Mouse (Mus musculus) midbrain, embryonic 15.5 days (tissue): ENCODE results near the gene Cfl2. TPM values are rescaled to one million over a fixed set of nuclear protein-coding genes. Genes with fewer than 3 reads are reported as not detected.
"Not testable (repeated sequence)": the region's sequence is repeated elsewhere in the genome, so short reads cannot be mapped to it uniquely, and the experiment has no call there.

Experiments
- ATAC-seq: fragments of 200-750 bp; cut with Nextera tagmentation; replicated peaks from 2 replicates; pipeline ENCODE4 v1.8.0; 2017; ENCODE audit warnings: moderate TSS enrichment
- H3K27ac ChIP-seq: fragments of 300-500 bp; sonication (generic); 2 replicates; pipeline ENCODE4 v1.5.1; 2015; ENCODE audit warnings: mild to moderate bottlenecking, inconsistent platforms
- H3K27me3 ChIP-seq: fragments of 300-500 bp; sonication (generic); replicated peaks from 2 replicates; pipeline ENCODE4 v1.6.1; 2015; ENCODE audit warnings: inconsistent platforms
- H3K36me3 ChIP-seq: fragments of 300-500 bp; sonication (generic); replicated peaks from 2 replicates; pipeline ENCODE4 v1.6.1; 2015; ENCODE audit warnings: inconsistent platforms
- H3K4me1 ChIP-seq: fragments of 300-500 bp; sonication (generic); 2 replicates; pipeline ENCODE4 v1.6.1; 2015; ENCODE audit warnings: inconsistent platforms
- H3K4me2 ChIP-seq: fragments of 300-500 bp; sonication (generic); 2 replicates; pipeline ENCODE4 v1.6.1; 2015; ENCODE audit warnings: inconsistent platforms, mild to moderate bottlenecking, moderate library complexity
- H3K4me3 ChIP-seq: fragments of 300-500 bp; sonication (generic); 2 replicates; pipeline ENCODE4 v1.5.1; 2015; ENCODE audit warnings: mild to moderate bottlenecking, inconsistent platforms
- H3K9ac ChIP-seq: fragments of 300-500 bp; sonication (generic); 2 replicates; pipeline ENCODE4 v1.6.1; 2015; ENCODE audit warnings: mild to moderate bottlenecking, inconsistent platforms
- H3K9me3 ChIP-seq: fragments of 300-500 bp; sonication (generic); 2 replicates; pipeline ENCODE4 v1.6.1; 2016; ENCODE audit warnings: inconsistent platforms
- WGBS: fragments of 180-500 bp; shearing (Covaris S2); methylation state at CpG from one replicate; pipeline ENCODE4 v1.1.7; 2015; ENCODE audit warnings: mixed read lengths; 5-methylcytosine and 5-hydroxymethylcytosine counted together
- polyA plus RNA-seq: library from polyadenylated mRNA; unstranded; fragments of >200 nt; fragmentation: Nextera tagmentation; extraction: Ambion mirVana; gene quantifications from 2 replicates; pipeline ENCODE4 v1.2.1, GENCODE M21; 2015

Gene Cfl2
- polyA plus RNA-seq, 1 experiment from 2014 or later = 276 TPM

DNA sequence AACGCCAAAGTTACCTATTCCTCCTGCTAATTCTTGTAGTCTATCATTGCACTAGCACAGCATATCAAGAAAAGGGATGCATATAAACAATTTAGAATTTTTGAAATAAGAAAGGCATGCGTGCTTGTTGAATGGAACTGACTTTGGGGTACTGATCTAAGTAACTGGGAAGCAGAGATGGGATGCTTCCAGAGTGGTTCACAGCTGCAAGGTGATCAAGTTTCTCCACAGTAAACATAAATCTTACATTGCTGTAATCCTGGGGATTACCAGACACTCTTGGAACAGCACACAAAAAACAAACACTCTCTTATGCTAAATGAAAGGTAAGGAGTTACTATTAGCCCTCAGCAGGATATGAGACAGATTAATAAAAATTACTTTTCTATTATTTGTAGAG is 12.1 kb downstream of the Cfl2 start:
- H3K4me2 ChIP-seq = no peak overlapping the region
- H3K27ac ChIP-seq = no peak overlapping the region
- no peaks in the 10 kb centered on the region for H3K36me3 ChIP-seq
- no peaks in the 10 kb centered on the region for H3K9me3 ChIP-seq
- H3K9ac ChIP-seq = no peak overlapping the region
- WGBS = 92% methylated on average over 2 of the region's 2 CpGs
- H3K4me1 ChIP-seq = no peaks in the 10 kb centered on the region
- H3K27me3 ChIP-seq = no peaks in the 10 kb centered on the region
- H3K4me3 ChIP-seq = no peak overlapping the region
- no peak for ATAC-seq

DNA sequence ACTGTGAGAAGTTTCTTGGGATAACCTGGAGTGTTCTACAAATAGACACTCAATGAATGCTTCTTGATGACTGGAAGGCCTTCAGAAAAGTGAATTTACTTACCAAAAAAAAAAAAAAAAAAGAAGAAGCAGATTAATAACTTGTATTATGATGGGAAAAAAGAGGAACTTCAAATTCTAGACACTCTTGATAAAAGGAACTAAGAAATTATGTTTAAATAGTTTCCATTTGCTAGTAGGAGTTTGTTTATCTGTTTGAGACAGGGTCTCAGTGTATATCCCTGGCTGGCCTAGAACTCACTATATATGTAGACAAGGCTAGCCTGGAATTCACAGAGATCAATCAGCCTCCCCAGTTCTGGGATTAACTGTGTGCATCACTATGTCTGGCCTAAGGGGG is 18.3 kb downstream of the Cfl2 start:
- no peak for ATAC-seq
- Histone ChIP-seq H3K36me3 (no peaks in the 10 kb centered on the region), H3K9ac (no peak overlapping the region), H3K4me2 (no peak overlapping the region), H3K4me3 (no peak overlapping the region), H3K27me3 (no peaks in the 10 kb centered on the region), H3K4me1 (no peaks in the 10 kb centered on the region), H3K27ac (no peak overlapping the region), H3K9me3 (no peaks in the 10 kb centered on the region)

DNA sequence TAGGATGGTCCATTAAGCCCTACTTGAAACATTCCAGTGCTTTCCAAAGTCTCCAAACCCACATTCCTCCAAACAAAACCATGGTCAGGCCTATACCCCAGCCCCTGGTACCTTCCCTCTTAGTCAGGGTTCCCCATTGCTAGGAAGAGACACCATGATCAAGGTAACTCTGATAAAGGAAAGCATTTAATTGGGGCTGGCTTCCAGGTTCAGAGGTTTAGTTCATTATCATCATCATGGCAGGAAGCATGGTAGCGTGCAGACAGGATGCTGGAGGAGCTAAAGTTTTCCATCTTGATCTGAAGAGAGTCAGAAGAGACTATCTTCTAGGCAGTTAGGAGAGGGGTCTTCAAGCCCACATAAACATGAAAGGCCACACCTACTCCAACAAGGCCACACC is 21.1 kb downstream of the Cfl2 start:
- no peaks in the 10 kb centered on the region for H3K9me3 ChIP-seq
- H3K4me3 ChIP-seq = no peak overlapping the region
- 93% methylated on average over 1 of the region's 1 CpGs for WGBS
- H3K4me1 ChIP-seq = no peaks in the 10 kb centered on the region
- H3K36me3 ChIP-seq = no peaks in the 10 kb centered on the region
- H3K27ac ChIP-seq = no peak overlapping the region
- H3K4me2 ChIP-seq = no peak overlapping the region
- no peaks in the 10 kb centered on the region for H3K27me3 ChIP-seq
- no peak for ATAC-seq
- no peak overlapping the region for H3K9ac ChIP-seq

DNA sequence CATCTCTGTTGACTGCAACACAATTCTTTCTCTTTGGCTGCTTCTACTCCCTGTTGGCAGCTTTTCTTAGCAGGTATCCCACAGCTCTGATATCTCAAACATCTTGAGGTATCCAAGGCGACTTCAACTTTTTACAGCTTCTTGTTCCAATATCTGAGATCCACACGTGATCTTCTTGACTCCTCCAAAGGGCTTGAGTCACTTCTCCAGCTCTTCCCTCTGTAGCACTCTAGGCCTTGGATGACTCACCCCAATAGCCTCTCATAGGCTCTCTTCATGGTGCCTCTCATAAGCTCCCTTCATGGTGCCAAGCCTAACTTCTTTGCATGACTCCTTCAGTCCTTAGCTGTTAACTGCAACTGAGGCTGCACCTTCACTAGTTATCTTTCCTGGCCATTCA is 22.9 kb downstream of the Cfl2 start:
- H3K4me1 ChIP-seq = peaks cover 5% of the 10 kb centered on the region; the same call in 1 of the 2 replicates
- ATAC-seq = no peak
- H3K9ac ChIP-seq = no peak overlapping the region
- H3K4me3 ChIP-seq = no peak overlapping the region
- no peaks in the 10 kb centered on the region for H3K27me3 ChIP-seq
- 80% methylated on average over 2 of the region's 2 CpGs for WGBS
- H3K36me3 ChIP-seq = no peaks in the 10 kb centered on the region
- H3K9me3 ChIP-seq = no peaks in the 10 kb centered on the region
- H3K4me2 ChIP-seq = no peak overlapping the region
- no peak overlapping the region for H3K27ac ChIP-seq

DNA sequence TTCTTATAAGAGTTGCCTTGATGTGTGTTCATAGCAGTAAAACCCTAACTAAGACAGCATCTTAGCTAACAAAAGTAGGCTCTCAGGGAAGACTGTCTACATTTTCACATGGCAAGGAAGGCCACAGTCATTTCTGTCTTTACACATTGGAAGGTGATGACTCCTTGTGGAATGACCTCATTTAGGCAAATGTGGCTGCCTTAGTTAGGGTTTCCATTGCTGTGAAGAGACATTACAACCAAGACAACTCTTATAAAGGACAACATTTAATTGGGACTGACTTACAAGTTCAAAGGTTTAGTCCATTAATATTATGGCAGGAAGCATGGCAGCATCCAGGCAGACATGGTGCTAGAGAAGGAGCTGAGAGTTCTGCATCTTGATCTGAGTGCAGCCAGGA is 23.7 kb downstream of the Cfl2 start:
- ATAC-seq = no peak
- H3K36me3 ChIP-seq = no peaks in the 10 kb centered on the region

DNA sequence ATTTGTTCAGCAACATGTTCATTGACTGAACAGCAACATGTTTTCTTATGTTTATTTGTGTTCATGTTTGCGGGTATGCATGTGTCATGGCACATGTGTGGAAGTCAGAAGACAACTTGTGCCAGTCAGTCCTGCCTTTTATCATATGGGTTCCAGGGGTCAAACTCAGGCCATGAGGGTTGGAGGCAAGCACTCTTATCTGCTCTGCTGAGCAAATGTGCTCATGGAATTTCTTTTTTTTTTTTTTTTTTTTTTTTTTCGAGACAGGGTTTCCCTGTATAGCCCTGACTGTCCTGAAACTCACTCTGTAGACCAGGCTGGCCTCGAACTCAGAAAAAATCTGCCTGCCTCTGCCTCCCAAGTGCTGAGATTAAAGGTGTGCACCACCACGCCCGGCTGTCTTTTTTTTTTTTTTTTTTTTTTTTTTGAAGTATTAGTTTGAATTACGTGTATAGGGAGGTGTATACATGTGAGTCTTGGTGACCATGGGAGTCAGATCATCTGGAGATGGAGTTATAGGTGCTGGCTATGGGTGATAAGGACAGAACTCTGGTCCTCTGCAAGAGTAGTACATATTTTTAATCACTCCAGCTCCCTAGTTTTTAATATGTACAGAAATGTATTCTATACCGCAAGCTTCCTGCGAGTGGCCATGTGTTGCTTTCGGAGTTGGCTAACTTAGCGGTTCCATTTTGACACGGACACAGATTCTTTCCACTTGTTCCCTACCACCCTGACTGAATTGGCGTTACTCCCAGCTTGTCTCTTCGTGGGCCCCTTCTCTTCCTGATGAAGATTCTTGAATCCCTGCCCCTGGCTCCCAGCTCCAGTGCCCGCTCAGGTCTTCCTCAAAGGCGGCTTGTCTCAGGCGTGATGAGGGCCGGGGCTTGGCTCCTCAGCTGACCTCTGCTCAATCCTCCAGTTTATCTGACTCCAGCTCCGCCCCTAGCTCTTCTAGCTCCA is 26.8 kb downstream of the Cfl2 start:
- Histone ChIP-seq H3K36me3 (no peaks in the 10 kb centered on the region), H3K4me3 (no peak overlapping the region), H3K4me1 (peaks cover 6% of the 10 kb centered on the region; the same call in 1 of the 2 replicates), H3K9ac (no peak overlapping the region), H3K4me2 (no peak overlapping the region), H3K27me3 (no peaks in the 10 kb centered on the region), H3K27ac (no peak overlapping the region), H3K9me3 (no peaks in the 10 kb centered on the region)
- WGBS = 73% methylated on average over 18 of the region's 18 CpGs
- ATAC-seq = no peak; the same call in 1 of the 2 replicates

More for the DNA sequence above, 23.7 kb downstream of the Cfl2 start:
- Histone ChIP-seq H3K4me3 (no peak overlapping the region), H3K9ac (no peak overlapping the region), H3K27ac (no peak overlapping the region), H3K9me3 (no peaks in the 10 kb centered on the region), H3K27me3 (no peaks in the 10 kb centered on the region), H3K4me2 (no peak overlapping the region), H3K4me1 (peaks cover 6% of the 10 kb centered on the region; the same call in 1 of the 2 replicates)

DNA sequence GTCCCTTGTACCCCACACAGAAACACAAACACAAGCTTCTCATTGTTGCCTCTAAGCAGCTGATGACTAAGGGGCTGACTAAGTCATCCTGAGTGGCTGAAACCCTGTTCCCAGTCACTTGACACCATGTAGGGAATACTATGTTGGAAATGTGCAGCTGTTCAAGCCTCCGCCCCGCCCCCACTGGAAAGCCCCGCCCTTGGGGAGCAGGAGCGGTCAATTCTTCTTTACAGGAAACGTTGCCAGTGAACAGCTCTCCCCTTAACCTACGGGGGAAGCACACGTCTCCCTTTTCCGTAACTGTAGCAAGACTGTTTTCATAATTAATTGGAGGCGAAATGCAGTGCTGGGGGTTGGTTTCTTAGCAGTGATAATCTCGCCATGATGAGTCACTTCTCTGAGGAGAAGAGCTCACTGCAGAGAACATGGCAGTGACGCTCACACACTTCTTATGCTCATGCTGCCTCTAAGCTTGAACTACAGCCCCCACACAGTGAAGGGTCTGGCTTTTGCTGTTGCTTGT is 27.7 kb downstream of the Cfl2 start:
- peak; percentile 73 for ATAC-seq
- no peaks in the 10 kb centered on the region for H3K36me3 ChIP-seq
- WGBS = 16% methylated on average over 11 of the region's 11 CpGs
- H3K4me3 ChIP-seq = peak overlapping the region; percentile 25
- no peaks in the 10 kb centered on the region for H3K9me3 ChIP-seq
- peak overlapping the region; percentile 35 for H3K27ac ChIP-seq
- H3K9ac ChIP-seq = peak overlapping the region; percentile 18; the same call in 1 of the 2 replicates
- no peaks in the 10 kb centered on the region for H3K27me3 ChIP-seq
- H3K4me1 ChIP-seq = peaks cover 6% of the 10 kb centered on the region; the same call in 1 of the 2 replicates
- H3K4me2 ChIP-seq = peak overlapping the region; percentile 38

DNA sequence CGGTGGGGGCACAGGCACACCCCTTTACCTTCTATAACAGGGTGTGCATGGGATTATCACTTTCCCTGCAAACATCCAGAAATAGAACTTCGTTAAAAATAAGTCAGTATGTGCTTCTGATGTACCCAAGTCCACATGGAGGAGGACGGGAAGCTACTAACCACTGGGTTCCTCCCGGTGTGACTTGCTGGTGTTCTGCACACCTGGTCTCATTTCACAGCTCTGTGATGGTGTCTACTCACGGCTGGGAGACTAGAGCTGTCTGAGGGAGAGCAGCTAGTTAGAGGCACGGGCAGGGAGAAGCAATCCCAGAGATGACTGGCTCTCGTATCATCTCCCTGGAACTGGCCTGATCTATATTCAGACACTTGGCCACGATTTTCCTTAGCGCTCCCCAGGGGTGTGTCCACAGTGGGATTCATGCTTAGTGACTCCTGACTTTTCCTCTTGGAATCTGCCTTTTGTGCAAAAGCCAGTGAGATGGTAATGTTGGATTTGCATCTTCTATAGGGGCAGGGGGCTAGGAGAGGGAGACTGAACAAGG is 28.7 kb downstream of the Cfl2 start:
- ATAC-seq = no peak
- Histone ChIP-seq H3K4me1 (peaks cover 6% of the 10 kb centered on the region; the same call in 1 of the 2 replicates), H3K9me3 (no peaks in the 10 kb centered on the region), H3K27ac (no peak overlapping the region), H3K27me3 (no peaks in the 10 kb centered on the region), H3K4me3 (no peak overlapping the region), H3K36me3 (no peaks in the 10 kb centered on the region), H3K9ac (no peak overlapping the region), H3K4me2 (no peak overlapping the region)
- 59% methylated on average over 9 of the region's 9 CpGs for whole genome bisulfite sequencing

DNA sequence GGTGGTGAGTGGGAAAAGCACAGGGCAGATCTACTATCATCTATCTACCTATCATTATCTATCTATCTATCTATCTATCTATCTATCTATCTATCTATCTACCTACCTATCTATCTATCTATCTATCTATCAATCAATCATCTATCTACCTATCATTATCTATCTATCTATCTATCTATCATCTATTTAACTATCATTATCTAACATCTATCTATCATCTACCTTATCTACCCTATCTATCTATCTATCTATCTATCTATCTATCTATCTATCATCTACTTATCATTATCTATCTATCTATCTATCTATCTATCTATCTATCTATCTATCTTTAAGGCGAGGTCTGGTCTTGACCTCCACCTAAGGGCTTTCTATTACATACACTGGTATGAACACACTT is 30.8 kb downstream of the Cfl2 start:
- H3K4me1 ChIP-seq, H3K4me2 ChIP-seq, H3K27me3 ChIP-seq, H3K27ac ChIP-seq, H3K9ac ChIP-seq, ATAC-seq, H3K4me3 ChIP-seq, H3K9me3 ChIP-seq, H3K36me3 ChIP-seq: not testable (repeated sequence)
- 82% methylated on average over 1 of the region's 1 CpGs for WGBS

DNA sequence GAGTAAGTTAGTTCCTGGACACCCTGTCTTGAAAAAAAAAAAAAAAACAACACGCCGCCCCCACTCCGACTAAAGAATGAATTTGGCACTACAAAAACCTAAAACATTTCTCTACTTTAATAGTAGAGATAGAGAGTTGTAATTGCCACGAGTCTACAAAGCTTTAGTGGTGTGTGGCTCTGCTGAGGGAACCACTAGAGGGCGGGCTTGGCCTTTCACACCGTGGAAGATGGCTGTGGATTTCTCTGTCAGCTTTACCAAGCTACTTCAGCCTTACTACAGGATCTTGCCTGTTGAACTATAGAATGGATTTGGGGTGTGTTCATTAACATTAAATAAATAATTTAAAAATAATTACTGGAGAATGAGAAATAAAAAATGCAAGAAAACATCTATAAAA is 32.1 kb downstream of the Cfl2 start:
- Histone ChIP-seq H3K36me3 (no peaks in the 10 kb centered on the region), H3K4me3 (no peak overlapping the region), H3K27me3 (no peaks in the 10 kb centered on the region), H3K4me2 (no peak overlapping the region), H3K9ac (no peak overlapping the region), H3K9me3 (no peaks in the 10 kb centered on the region), H3K27ac (no peak overlapping the region), H3K4me1 (peaks cover 6% of the 10 kb centered on the region; the same call in 1 of the 2 replicates)
- peak; percentile 88 for ATAC-seq
- WGBS = 16% methylated on average over 6 of the region's 6 CpGs

DNA sequence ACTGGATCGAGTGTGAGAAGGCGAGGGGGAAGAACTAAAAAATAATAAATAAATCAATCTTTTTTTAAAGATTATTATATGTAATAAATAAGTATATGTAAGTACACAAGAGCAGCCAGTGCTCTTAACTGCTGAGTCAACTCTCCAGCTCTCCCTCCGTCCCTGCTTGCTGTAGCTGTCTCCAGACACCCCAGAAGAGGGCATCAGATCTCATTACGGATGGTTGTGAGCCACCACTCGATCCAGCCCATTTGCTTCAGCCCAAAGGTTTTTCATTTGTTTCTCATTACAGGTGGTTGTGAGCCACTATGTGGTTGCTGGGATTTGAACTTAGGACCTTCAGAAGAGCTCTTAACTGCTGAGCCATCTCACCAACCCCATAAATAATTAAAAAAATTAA is 32.8 kb downstream of the Cfl2 start:
- Histone ChIP-seq H3K4me1 (peaks cover 2% of the 10 kb centered on the region; the same call in 1 of the 2 replicates), H3K4me2 (no peak overlapping the region), H3K9ac (no peak overlapping the region), H3K9me3 (no peaks in the 10 kb centered on the region), H3K36me3 (no peaks in the 10 kb centered on the region), H3K4me3 (no peak overlapping the region), H3K27ac (no peak overlapping the region), H3K27me3 (no peaks in the 10 kb centered on the region)
- 58% methylated on average over 5 of the region's 5 CpGs for WGBS
- no peak for ATAC-seq

DNA sequence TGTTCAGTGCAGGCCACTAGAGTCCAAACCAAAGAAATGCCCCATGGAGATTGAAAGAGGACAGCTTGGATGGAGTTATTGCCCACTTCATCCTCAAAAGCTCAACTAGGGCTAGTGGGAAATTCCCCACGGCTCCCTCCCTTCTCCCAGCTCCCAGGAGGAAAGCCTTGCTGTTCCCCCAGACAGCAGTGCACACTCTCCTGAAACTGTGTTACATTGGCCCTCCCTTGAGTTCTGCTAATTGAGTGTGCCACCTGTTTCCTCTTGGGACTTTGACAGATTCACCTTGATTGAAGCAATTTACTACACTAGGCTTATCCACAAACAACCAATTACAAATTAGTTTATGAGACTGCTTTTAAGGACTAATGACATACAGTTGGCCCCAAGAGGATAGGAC is 34.6 kb downstream of the Cfl2 start:
- Histone ChIP-seq H3K27ac (no peak overlapping the region), H3K4me1 (no peaks in the 10 kb centered on the region; the same call in 1 of the 2 replicates), H3K9ac (no peak overlapping the region), H3K9me3 (no peaks in the 10 kb centered on the region), H3K4me2 (no peak overlapping the region), H3K36me3 (no peaks in the 10 kb centered on the region), H3K4me3 (no peak overlapping the region), H3K27me3 (no peaks in the 10 kb centered on the region)
- no peak for ATAC-seq
- 62% methylated on average over 1 of the region's 1 CpGs for WGBS
